Mouse (Mus musculus): ENCODE measurements around the gene Fbxo30.
"Not testable (repeated sequence)": the region's sequence is repeated elsewhere in the genome, so short reads cannot be mapped to it uniquely, and the experiment has no call there.

Fbxo30 gene

DNA sequence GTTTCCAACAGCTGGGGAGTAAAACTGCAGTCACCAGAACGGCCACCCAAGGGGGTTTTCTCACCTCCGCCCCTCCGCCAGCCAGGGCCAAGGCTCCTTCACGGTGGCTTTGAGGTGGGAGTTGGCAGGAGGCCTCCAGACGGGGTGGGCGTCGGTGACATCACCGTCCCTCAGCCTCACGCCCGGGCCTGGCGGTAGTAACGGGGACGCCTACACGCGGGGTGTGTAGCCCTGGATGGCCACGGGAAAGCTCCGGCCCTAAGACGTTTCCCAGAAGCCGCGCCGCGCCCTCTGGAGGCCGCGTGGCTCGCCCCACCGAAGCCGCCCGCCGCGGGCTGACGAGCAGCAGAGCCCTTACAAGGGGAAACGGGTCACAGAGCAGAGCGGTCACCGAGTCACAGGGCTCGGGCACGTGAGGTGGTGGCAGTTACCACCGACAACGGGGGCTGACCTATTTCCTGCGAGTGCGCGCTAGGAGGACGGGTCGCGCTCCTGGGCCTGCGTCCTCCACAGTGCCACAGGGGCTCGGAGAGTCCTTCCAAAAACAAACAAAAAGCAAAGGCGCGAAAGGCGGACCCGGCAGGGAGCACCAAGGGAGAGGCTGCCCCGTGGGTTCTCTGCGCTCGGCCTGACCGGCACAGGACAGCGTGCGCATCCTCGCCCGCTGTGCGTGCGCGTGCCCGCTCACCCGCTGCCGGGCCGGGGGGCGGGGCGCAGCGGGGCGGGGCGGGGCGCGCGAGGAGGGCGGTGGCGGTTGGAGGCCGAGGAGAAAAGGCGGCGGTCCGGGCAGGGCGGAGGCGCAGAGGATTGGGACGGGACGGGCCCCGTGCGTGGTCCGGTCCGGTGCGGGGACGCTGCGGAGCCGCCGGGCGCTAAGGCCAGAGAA lies at the start of gene Fbxo30:
Fbxo30 (plus strand) TSS at position 753 of the 886 bp plus-strand sequence.
- DNase-seq (ENCODE audit: low spot score): peak; percentile 88

DNA sequence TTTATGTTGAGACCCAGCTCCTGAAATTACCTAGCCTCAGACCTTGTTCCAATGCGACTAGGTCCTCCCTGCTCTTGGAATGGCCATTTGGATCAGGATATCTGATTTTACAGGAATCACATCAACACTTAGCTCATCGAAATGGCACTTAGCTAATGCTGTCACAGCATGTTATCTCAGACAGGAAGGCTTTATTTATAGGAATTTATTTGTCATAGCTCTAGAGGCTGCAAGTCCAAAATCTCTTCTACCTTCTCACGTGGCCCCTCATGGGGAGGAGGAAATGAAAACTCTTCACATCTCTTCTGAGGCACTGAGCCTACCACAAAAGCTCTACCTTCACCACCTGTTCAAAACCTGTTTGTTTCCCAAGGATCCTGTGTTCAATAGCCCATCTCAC lies 47.9 kb upstream of the Fbxo30 start:
- no peak for DNase-seq (ENCODE audit: low spot score)

GRCm38 (mm10) chr10:11242988-11243387 lies 38.1 kb upstream of the Fbxo30 start:
- DNase-seq (ENCODE audit: low spot score): peak; percentile 4

- DNase-seq (ENCODE audit: low spot score): no peak
These were observed 32.9 kb upstream of the Fbxo30 start for GRCm38 (mm10) chr10:11248210-11248609.

DNA sequence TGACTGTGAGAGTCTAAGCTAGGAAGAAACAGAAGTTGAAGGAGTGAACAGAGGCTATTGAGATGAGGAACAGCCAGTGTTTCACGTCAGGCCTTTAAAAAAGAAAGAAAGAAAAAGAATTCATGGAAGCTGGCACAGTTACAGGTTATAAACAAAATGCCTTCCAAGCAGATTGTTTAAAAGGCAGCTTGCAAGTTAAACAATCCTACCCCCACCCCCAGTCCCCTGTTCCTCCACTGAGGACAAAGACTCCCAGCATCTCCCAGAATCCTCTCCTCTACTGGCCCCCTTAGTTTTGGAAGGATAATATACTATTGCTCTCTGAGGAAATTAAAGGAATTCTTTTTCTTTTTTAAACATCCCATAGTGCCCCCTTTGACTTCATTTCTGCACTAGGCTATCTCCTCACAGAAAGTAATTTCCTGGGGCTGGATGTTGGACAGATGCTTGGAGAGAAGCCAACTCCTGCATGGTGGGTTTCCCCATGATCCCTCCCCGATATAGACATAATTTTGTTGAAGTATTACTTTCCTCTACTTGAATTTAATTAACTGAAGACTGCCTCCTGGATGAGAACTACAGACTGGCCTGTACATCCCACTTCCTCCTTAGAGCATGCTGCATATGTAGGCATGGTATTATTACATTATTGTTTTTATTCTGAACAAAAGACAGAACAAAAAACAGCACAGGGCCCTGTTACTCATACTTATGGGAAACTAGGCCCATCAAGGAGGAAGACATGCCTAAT lies 30.7 kb upstream of the Fbxo30 start:
- no peak for DNase-seq (ENCODE audit: low spot score)

DNA sequence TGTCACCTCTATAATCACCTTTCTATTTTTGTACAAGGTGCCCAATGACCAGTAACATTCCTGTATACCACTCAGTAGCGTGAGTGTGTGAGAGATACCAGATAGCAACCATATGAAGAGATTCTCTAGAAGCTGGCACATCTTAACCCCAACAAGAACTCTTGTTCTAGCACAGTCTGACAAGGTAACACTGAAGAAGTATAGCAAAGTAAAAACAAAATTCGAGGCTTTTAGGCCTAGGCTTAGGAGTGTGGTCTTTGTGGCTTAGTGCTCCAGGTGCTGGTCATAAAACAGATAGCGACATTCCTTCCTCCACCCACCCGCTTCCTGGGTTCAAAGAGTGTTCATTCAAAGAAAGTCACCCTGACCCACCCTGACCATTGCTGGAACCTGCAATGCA lies 27.5 kb upstream of the Fbxo30 start:
- DNase-seq (ENCODE audit: low spot score): not testable (repeated sequence)

- no peak for DNase-seq (ENCODE audit: low spot score)
These were observed 21.0 kb upstream of the Fbxo30 start for GRCm38 (mm10) chr10:11260119-11260518.

- DNase-seq (ENCODE audit: low spot score): not testable (repeated sequence)
These were observed 18.8 kb upstream of the Fbxo30 start for GRCm38 (mm10) chr10:11262292-11262691.

- DNase-seq (ENCODE audit: low spot score): not testable (repeated sequence)
These were observed 17.3 kb upstream of the Fbxo30 start for GRCm38 (mm10) chr10:11263795-11264194.

DNA sequence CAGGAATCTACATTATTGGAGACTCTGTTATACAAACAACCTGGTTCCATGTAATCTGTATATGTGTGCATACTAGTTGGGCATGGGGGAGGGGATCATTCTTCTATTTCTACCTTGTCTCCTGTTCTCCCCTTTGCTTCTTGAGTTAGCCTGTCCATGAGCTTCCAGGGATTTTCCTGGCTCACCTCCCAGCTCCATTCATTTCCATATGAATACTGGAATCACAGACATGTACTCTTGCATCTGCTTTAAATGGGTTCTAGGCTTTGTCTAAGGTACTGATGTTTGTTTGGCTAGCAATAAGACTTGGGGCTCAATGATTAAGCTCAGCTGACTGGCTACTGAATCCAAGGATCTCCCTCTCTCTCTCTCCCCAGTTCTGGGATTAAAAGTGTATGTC lies 12.0 kb upstream of the Fbxo30 start:
- DNase-seq (ENCODE audit: low spot score): no peak

GRCm38 (mm10) chr10:11274431-11274830 lies 6.7 kb upstream of the Fbxo30 start:
- DNase-seq (ENCODE audit: low spot score): no peak

DNA sequence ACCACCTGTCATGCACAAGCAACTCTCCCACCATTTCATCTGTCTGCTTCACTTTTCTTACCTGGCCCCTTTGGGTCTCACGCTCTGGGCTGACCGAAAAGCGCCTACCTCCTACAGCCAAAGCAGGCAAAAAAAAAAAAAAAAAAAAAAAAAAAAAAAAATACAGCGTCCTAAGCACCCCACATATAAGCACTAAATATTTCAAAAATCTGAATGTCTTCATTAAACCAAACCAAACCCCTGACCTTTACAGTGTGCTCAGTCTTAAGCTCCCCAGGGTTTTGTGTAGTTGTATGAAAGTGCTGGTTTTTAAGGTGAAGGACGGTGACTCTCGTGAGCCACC lies 924 bp upstream of the Fbxo30 start:
- no peak for DNase-seq (ENCODE audit: low spot score)

DNA sequence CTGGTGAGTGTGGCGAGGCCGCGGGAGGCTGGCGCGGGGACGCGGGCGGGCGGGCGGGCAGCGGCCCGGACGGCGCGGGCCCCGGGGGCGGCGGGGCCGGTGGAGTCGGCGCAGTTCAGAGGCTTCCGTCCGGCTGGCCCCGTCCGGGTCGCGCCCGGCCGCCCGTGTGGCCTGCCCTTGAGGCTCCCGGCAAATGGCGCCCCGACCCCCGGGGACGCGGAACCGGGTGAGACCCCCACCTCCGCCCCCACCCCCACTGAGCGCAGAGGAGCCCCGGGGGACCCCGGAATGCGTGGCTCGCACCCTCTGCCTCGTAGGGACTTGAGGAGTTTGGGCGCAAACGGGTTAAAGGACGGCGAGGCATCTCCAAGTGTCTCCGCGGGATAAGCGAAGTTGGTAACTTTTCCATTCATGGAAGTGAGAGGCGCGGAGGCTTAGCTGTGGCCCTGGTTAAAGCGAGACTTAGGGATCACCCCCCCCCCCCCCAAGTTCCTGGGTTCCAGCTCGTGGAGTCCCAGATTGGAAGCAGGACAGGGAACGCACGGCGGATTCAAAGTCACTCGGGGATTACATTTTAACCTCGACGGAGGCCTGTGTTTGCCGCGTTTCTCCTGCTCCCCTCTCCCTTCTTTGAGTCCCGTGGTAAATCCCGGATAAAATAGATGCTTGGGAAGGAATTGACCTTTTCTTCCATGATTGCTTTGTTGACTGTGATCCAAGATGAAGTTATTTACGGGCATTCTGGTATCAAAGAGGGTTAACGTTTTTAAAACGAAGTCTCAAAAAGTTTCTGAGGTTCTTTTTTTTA lies 572 bp downstream of the Fbxo30 start:
- DNase-seq (ENCODE audit: low spot score): peak; percentile 74

DNA sequence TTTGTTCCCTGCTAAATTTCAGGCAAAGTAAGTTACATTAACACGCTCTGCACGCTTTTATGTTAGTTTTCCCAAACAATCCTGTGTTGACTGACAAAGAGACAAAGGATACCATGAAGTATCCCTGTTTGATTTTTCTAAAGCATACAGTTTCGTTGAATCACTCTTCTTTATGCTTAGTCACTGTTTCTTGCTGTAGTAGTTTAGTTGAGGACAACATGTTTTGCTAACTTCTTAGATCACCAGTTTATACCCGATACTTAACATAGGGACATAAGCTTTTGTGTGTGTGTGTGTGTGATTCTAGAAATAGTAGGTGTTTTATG lies 1.1 kb downstream of the Fbxo30 start:
- peak; percentile 64 for DNase-seq (ENCODE audit: low spot score)

- DNase-seq (ENCODE audit: low spot score): no peak
These were observed 17.3 kb downstream of the Fbxo30 start for GRCm38 (mm10) chr10:11298418-11298817.

DNA sequence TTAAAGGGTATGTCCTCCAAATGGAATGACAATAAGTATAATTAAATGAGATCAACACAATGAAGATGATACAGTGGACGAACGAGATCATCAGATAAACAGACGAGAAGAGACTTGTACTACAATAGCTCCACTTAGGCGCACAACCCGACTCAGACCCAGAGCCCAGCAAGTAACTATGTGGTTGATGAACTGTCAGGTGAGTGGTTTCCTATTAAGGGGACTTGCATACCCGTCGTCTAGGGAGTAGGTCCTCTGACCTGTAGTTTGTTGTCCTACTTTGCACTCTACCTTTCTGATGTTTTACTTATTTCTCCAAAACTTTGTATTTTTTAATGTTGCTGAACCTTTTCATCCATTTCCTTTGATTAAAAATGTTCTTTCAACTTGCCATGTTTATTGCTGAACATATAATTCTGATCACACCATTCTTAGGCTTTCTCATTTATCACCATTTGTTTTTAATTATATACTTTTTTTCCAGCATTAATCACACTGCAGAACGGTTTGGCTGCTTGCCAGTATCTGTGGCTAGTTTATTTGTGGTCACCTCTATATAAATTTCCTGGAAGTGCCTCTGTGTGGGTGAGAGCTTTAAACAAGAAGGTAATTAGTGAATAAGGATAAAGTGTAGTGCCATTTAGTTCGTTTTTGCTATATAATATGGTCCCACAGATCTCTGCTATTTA lies 24.4 kb downstream of the Fbxo30 start:
- no peak for DNase-seq (ENCODE audit: low spot score)

- peak; percentile 45 for DNase-seq (ENCODE audit: low spot score)
These were observed 24.9 kb downstream of the Fbxo30 start for GRCm38 (mm10) chr10:11306054-11306367.

GRCm38 (mm10) chr10:11309866-11310265 lies 28.7 kb downstream of the Fbxo30 start:
- no peak for DNase-seq (ENCODE audit: low spot score)

- no peak for DNase-seq (ENCODE audit: low spot score)
These were observed 29.4 kb downstream of the Fbxo30 start for GRCm38 (mm10) chr10:11310481-11310880.

- DNase-seq (ENCODE audit: low spot score): peak; percentile 26
These were observed 36.8 kb downstream of the Fbxo30 start for GRCm38 (mm10) chr10:11317856-11318454.

- no peak for DNase-seq (ENCODE audit: low spot score)
These were observed 38.4 kb downstream of the Fbxo30 start for GRCm38 (mm10) chr10:11319446-11319970.

Measured in embryo, embryonic 10.5 days (tissue).